Mouse (Mus musculus) ES-E14 (cell line): ENCODE measurements around the gene Kel. TPM values are rescaled to one million over a fixed set of nuclear protein-coding genes. Genes with fewer than 3 reads are reported as not detected.

ENCODE experiments used
- DNase-seq: peaks from one replicate; pipeline ENCODE4 v3.0.0-alpha.2; 2013; ENCODE audit warnings: low read depth, low spot score
- H3K27ac ChIP-seq: 2 replicates; pipeline ENCODE4 v1.5.1; 2012; ENCODE audit warnings: low read depth, mild to moderate bottlenecking, low read length, moderate library complexity, mixed read lengths; ENCODE audit not compliant: poor library complexity, insufficient read depth, severe bottlenecking
- H3K36me3 ChIP-seq: 2 replicates; pipeline ENCODE4 v1.6.1; 2012; ENCODE audit warnings: mild to moderate bottlenecking, low read length, moderate library complexity, mixed read lengths; ENCODE audit not compliant: control insufficient read depth, poor library complexity, insufficient read depth, severe bottlenecking
- H3K4me1 ChIP-seq, 2 experiments: fragments of 150-350 bp in 1 of 2; sonication (generic) in 1 of 2; 2 replicates each; pipeline ENCODE4 v1.6.1; 2012; ENCODE audit warnings: low read length in 2 of 2, mild to moderate bottlenecking in 1 of 2, mixed read lengths in 1 of 2; ENCODE audit not compliant: control insufficient read depth in 2 of 2, insufficient read depth in 2 of 2, poor library complexity in 1 of 2
- H3K4me3 ChIP-seq, 2 experiments: fragments of 150-350 bp in 1 of 2; sonication (generic) in 1 of 2; 2 replicates each; pipeline ENCODE4 v1.5.1; 2012; ENCODE audit warnings: low read length in 2 of 2, low read depth in 1 of 2, mild to moderate bottlenecking in 1 of 2, mixed read lengths in 1 of 2; ENCODE audit not compliant: insufficient read depth in 1 of 2, poor library complexity in 1 of 2, severe bottlenecking in 1 of 2
- H3K9ac ChIP-seq: 2 replicates; pipeline ENCODE4 v1.6.1; 2012; ENCODE audit warnings: low read depth, mild to moderate bottlenecking, low read length, mixed read lengths; ENCODE audit not compliant: poor library complexity, insufficient read depth, severe bottlenecking
- H3K9me3 ChIP-seq: fragments of 150-350 bp; sonication (generic); 2 replicates; pipeline ENCODE4 v1.6.1; 2012; ENCODE audit warnings: low read depth, mild to moderate bottlenecking, low read length; ENCODE audit not compliant: control insufficient read depth, insufficient read depth
- CHD2 ChIP-seq: IDR thresholded peaks from 2 replicates; pipeline ENCODE4 v1.6.1; 2014; ENCODE audit warnings: mild to moderate bottlenecking, low read depth, low read length, inconsistent platforms
- HCFC1 ChIP-seq: IDR thresholded peaks from 2 replicates; pipeline ENCODE4 v1.6.1; 2012; ENCODE audit warnings: low read length, inconsistent platforms, borderline replicate concordance; ENCODE audit not compliant: insufficient read depth
- MAFK ChIP-seq: IDR thresholded peaks from 2 replicates; pipeline ENCODE4 v1.6.1; 2014; ENCODE audit warnings: mild to moderate bottlenecking, low read depth, low read length, inconsistent platforms; ENCODE audit not compliant: insufficient read depth
- ZC3H11A ChIP-seq: IDR thresholded peaks from 2 replicates; pipeline ENCODE4 v1.6.1; 2012; ENCODE audit warnings: low read depth, mild to moderate bottlenecking, inconsistent platforms, low read length, borderline replicate concordance
- ZNF384 ChIP-seq: IDR thresholded peaks from 2 replicates; pipeline ENCODE4 v1.6.1; 2012; ENCODE audit warnings: low read depth, low read length, inconsistent platforms
- in situ Hi-C, 2 experiments: fragments of 600-800 bp; cut with MboI; formaldehyde crosslinking; loops; one replicate each; pipeline ENCODE4 v1.15.1; 2025; ENCODE audit warnings: low sequenced_read_pairs in 2 of 2, inconsistent platforms in 1 of 2; ENCODE audit not compliant: unreplicated experiment in 2 of 2
- total RNA-seq: library from RNA; depleted of rRNA; stranded (reverse); fragments of 300-350 nt; gene quantifications from 2 replicates; pipeline ENCODE4 v1.2.3, GENCODE M21; 2012; rRNA removed

The Kel gene
- total RNA-seq, 1 experiment: 0.94 TPM

- Histone ChIP-seq H3K4me3 (no peak overlapping the region), H3K4me1 (no peaks in the 10 kb centered on the region), H3K36me3 (no peaks in the 10 kb centered on the region), H3K9me3 (no peaks in the 10 kb centered on the region), H3K27ac (no peak overlapping the region), H3K9ac (no peak overlapping the region)
- DNase-seq: no peak
- in situ Hi-C loops: no loop called here
- TF ChIP-seq ZNF384 (no peak), HCFC1 (no peak), ZC3H11A (no peak), CHD2 (no peak), MAFK (no peak)
Observed at GRCm38 (mm10) chr6:41637393-41637792, 66.7 kb downstream of the Kel start.

Other genes starting within 250 kb of the Kel start
- gene Prss1, start 245.4 kb downstream of the Kel start, total RNA-seq: not detected in 2 replicates
- not detected in 2 replicates for gene Prss2, start 182.6 kb downstream of the Kel start, total RNA-seq
- 5.4 and 5.8 TPM in 2 replicates for gene Ephb6, start 98.9 kb downstream of the Kel start, total RNA-seq
- gene Trpv6, start 67.9 kb downstream of the Kel start, total RNA-seq: 0.18 TPM in 1 of 2 replicates, not detected in the other
- 0.16 and 0.22 TPM in 2 replicates for gene Trpv5, start 23.6 kb downstream of the Kel start, total RNA-seq
- not detected in 2 replicates for gene Llcfc1, start 19.9 kb downstream of the Kel start, total RNA-seq
- 0.71 and 0.85 TPM in 2 replicates for gene Olfr459, start 70.8 kb upstream of the Kel start, total RNA-seq
- gene Pip, start 143.2 kb upstream of the Kel start, total RNA-seq: 0.21 TPM in 1 of 2 replicates, not detected in the other
- gene Sval2, start 148.7 kb upstream of the Kel start, total RNA-seq: not detected in 2 replicates
- not detected in 2 replicates for gene Sval1, start 247.3 kb upstream of the Kel start, total RNA-seq